Mouse (Mus musculus): ENCODE results near the gene Hectd1.

GRCm38 (mm10) chr12:51850339-51850738 lies 21.0 kb upstream of the Hectd1 start:
- TF ChIP-seq CTCF (IDR thresholded peaks at IDR 0.05; ENCODE audit: borderline replicate concordance, insufficient read depth, low read length) = no peak
- TF ChIP-seq POLR2A (IDR thresholded peaks at IDR 0.05; ENCODE audit: low read depth, low read length) = no peak
